Mouse (Mus musculus) ES-E14 (cell line): ENCODE data around the gene Cracr2a. TPM values are rescaled to one million over a fixed set of nuclear protein-coding genes. Genes with fewer than 3 reads are reported as not detected.

Experiments used
- DNase-seq: peaks from one replicate; pipeline ENCODE4 v3.0.0-alpha.2; 2013; ENCODE audit warnings: low read depth, low spot score
- H3K27ac ChIP-seq: 2 replicates; pipeline ENCODE4 v1.5.1; 2012; ENCODE audit warnings: low read depth, mild to moderate bottlenecking, low read length, moderate library complexity, mixed read lengths; ENCODE audit not compliant: poor library complexity, insufficient read depth, severe bottlenecking
- H3K36me3 ChIP-seq: 2 replicates; pipeline ENCODE4 v1.6.1; 2012; ENCODE audit warnings: mild to moderate bottlenecking, low read length, moderate library complexity, mixed read lengths; ENCODE audit not compliant: control insufficient read depth, poor library complexity, insufficient read depth, severe bottlenecking
- H3K4me1 ChIP-seq, 2 experiments: fragments of 150-350 bp in 1 of 2; sonication (generic) in 1 of 2; 2 replicates each; pipeline ENCODE4 v1.6.1; 2012; ENCODE audit warnings: low read length in 2 of 2, mild to moderate bottlenecking in 1 of 2, mixed read lengths in 1 of 2; ENCODE audit not compliant: control insufficient read depth in 2 of 2, insufficient read depth in 2 of 2, poor library complexity in 1 of 2
- H3K4me3 ChIP-seq, 2 experiments: fragments of 150-350 bp in 1 of 2; sonication (generic) in 1 of 2; 2 replicates each; pipeline ENCODE4 v1.5.1; 2012; ENCODE audit warnings: low read length in 2 of 2, low read depth in 1 of 2, mild to moderate bottlenecking in 1 of 2, mixed read lengths in 1 of 2; ENCODE audit not compliant: insufficient read depth in 1 of 2, poor library complexity in 1 of 2, severe bottlenecking in 1 of 2
- H3K9ac ChIP-seq: 2 replicates; pipeline ENCODE4 v1.6.1; 2012; ENCODE audit warnings: low read depth, mild to moderate bottlenecking, low read length, mixed read lengths; ENCODE audit not compliant: poor library complexity, insufficient read depth, severe bottlenecking
- H3K9me3 ChIP-seq: fragments of 150-350 bp; sonication (generic); 2 replicates; pipeline ENCODE4 v1.6.1; 2012; ENCODE audit warnings: low read depth, mild to moderate bottlenecking, low read length; ENCODE audit not compliant: control insufficient read depth, insufficient read depth
- CHD2 ChIP-seq: IDR thresholded peaks from 2 replicates; pipeline ENCODE4 v1.6.1; 2014; ENCODE audit warnings: mild to moderate bottlenecking, low read depth, low read length, inconsistent platforms
- HCFC1 ChIP-seq: IDR thresholded peaks from 2 replicates; pipeline ENCODE4 v1.6.1; 2012; ENCODE audit warnings: low read length, inconsistent platforms, borderline replicate concordance; ENCODE audit not compliant: insufficient read depth
- MAFK ChIP-seq: IDR thresholded peaks from 2 replicates; pipeline ENCODE4 v1.6.1; 2014; ENCODE audit warnings: mild to moderate bottlenecking, low read depth, low read length, inconsistent platforms; ENCODE audit not compliant: insufficient read depth
- ZC3H11A ChIP-seq: IDR thresholded peaks from 2 replicates; pipeline ENCODE4 v1.6.1; 2012; ENCODE audit warnings: low read depth, mild to moderate bottlenecking, inconsistent platforms, low read length, borderline replicate concordance
- ZNF384 ChIP-seq: IDR thresholded peaks from 2 replicates; pipeline ENCODE4 v1.6.1; 2012; ENCODE audit warnings: low read depth, low read length, inconsistent platforms
- in situ Hi-C, 2 experiments: fragments of 600-800 bp; cut with MboI; formaldehyde crosslinking; loops; one replicate each; pipeline ENCODE4 v1.15.1; 2025; ENCODE audit warnings: low sequenced_read_pairs in 2 of 2, inconsistent platforms in 1 of 2; ENCODE audit not compliant: unreplicated experiment in 2 of 2
- total RNA-seq: library from RNA; depleted of rRNA; stranded (reverse); fragments of 300-350 nt; gene quantifications from 2 replicates; pipeline ENCODE4 v1.2.3, GENCODE M21; 2012

The Cracr2a gene
- total RNA-seq, 1 experiment: 0.76 TPM

DNA sequence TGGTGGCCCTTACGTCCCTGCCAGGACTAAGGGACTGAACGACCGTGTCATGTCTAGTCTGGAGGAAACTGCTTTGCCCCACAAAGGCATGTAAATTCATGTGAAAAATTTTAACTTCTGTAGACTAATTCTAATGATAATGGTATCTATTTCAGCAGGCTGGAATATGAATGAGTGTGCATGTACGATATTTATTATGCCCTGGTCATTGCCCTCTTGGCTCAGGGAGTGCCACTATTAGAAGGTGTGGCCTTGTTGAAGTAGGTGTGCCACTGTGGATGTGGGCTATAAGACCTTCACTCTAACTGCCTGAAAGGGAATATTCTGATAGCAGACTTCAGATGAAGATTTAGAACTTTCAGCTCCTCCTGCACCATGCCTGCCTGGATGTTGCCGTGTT, 28.8 kb upstream of the Cracr2a start:
- Histone ChIP-seq H3K4me3 (no peak overlapping the region), H3K9ac (no peak overlapping the region), H3K9me3 (no peaks in the 10 kb centered on the region), H3K27ac (no peak overlapping the region), H3K4me1 (peaks cover 0 to 5% of the 10 kb centered on the region in 2 experiments; a peak in 1 of 4 replicates), H3K36me3 (no peaks in the 10 kb centered on the region)
- in situ Hi-C loops: no loop called here
- no peak for DNase-seq
- no peak for TF ChIP-seq ZNF384
- no peak for TF ChIP-seq CHD2
- no peak for TF ChIP-seq MAFK
- no peak for TF ChIP-seq HCFC1
- TF ChIP-seq ZC3H11A: no peak

DNA sequence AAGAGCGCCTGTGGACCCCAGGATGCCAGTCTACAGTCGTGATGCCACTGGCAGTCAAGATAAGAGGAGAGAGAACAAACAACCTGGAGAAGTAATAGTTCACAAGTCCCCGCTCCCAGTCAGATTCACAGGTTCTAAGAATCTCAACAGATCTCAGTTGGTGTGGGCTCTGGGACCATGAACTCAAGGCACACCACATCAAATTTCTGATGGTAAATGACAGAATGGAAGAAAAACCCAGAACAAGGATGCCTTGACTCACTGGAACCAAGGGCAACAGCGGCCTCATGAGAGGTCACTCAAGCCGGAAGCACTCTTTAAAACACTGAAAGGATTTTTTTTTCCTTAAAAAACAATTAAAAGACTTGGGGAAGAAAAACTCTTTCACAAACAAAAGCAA, 27.4 kb upstream of the Cracr2a start:
- H3K9me3 ChIP-seq: no peaks in the 10 kb centered on the region
- in situ Hi-C loops: no loop called here
- no peak overlapping the region for H3K9ac ChIP-seq

DNA sequence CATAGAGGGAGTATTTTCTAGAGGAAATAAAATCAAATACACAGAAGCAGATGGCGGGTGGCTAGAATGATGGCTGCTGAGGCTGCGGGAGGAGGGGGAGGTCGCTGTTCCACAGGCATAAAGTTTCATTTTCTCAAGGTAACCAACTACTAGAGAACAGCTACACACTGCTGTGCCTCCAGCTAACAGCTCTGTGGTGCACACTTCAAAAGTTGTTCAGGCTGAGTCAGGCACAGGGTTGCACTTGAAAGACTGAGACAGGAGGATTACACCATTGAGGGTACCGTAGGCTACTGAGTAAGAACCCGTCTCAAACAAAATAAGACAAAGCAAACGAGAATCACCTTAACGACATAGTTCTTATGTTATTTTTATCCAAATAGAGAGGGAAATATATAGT, 24.1 kb upstream of the Cracr2a start:
- in situ Hi-C loops: no loop called here
- Histone ChIP-seq H3K36me3 (no peaks in the 10 kb centered on the region), H3K27ac (no peak overlapping the region), H3K4me3 (no peak overlapping the region), H3K9ac (no peak overlapping the region), H3K4me1 (peaks cover 0 to under 1% of the 10 kb centered on the region in 2 experiments; a peak in 1 of 4 replicates), H3K9me3 (no peaks in the 10 kb centered on the region)
- DNase-seq: no peak
- TF ChIP-seq ZNF384: no peak
- no peak for TF ChIP-seq HCFC1
- no peak for TF ChIP-seq ZC3H11A
- TF ChIP-seq CHD2: no peak
- no peak for TF ChIP-seq MAFK

More for the DNA sequence above, 27.4 kb upstream of the Cracr2a start:
- DNase-seq: no peak
- H3K4me3 ChIP-seq: no peak overlapping the region
- TF ChIP-seq ZC3H11A (no peak), ZNF384 (no peak), MAFK (no peak), CHD2 (no peak), HCFC1 (no peak)
- no peaks in the 10 kb centered on the region for H3K36me3 ChIP-seq
- H3K4me1 ChIP-seq: peaks cover 0 to 5% of the 10 kb centered on the region in 2 experiments; a peak in 1 of 4 replicates
- no peak overlapping the region for H3K27ac ChIP-seq

DNA sequence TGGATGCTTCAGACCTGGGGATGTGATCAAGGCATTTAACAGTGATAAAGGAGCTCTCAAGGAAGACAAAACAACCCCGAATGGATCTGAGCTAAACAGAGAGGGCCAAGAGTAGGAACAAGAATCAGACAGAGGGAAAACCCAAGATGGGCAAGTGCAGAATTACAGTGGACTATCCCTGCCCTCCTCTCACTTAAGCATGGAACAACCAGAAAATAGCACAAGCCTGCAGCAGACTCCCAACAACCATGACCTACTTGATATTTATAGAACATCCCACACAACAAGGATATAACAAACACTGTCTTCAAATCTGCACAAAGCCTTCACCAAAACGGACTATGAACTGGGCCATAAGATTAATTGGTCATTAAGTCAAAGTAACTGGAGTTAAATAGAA, 23.0 kb upstream of the Cracr2a start:
- Histone ChIP-seq H3K27ac (no peak overlapping the region), H3K9ac (no peak overlapping the region), H3K36me3 (no peaks in the 10 kb centered on the region), H3K4me3 (no peak overlapping the region), H3K9me3 (no peaks in the 10 kb centered on the region), H3K4me1 (no peaks in the 10 kb centered on the region)
- no peak for DNase-seq
- in situ Hi-C loops: no loop called here
- TF ChIP-seq ZNF384 (no peak), CHD2 (no peak), ZC3H11A (no peak), MAFK (no peak), HCFC1 (no peak)

GRCm38 (mm10) chr6:127539226-127539625, 21.9 kb upstream of the Cracr2a start:
- Histone ChIP-seq H3K9me3 (no peaks in the 10 kb centered on the region), H3K4me3 (no peak overlapping the region), H3K27ac (no peak overlapping the region), H3K4me1 (no peaks in the 10 kb centered on the region), H3K9ac (no peak overlapping the region), H3K36me3 (no peaks in the 10 kb centered on the region)
- no peak for DNase-seq
- TF ChIP-seq ZNF384 (no peak), ZC3H11A (no peak)
- in situ Hi-C loops: no loop called here
